Mouse (Mus musculus) Patski (cell line): Measurements from ENCODE around the gene Gucy2d. TPM values are rescaled to one million over a fixed set of nuclear protein-coding genes. Genes with fewer than 3 reads are reported as not detected.

Experiments
- ATAC-seq: fragments of 100-300 bp; one replicate; pipeline ENCODE4 v1.8.0; 2021
- CTCF ChIA-PET: fragments of 350-600 bp; sonication (Branson Sonifier 250); formaldehyde crosslinking; loops from one replicate; lab custom pipeline; 2022; ENCODE audit warnings: inconsistent platforms; lab: Charles Lee
- POLR2A ChIA-PET: fragments of 350-600 bp; sonication (Branson Sonifier 250); formaldehyde crosslinking; loops from one replicate; lab custom pipeline; 2022; ENCODE audit warnings: antibody characterized with exemption, inconsistent platforms; lab: Charles Lee
- DNase-seq: peaks from one replicate; pipeline ENCODE4 v3.0.0-alpha.2; 2011; ENCODE audit warnings: low read depth, low spot score
- H3K27me3 ChIP-seq: fragments of 371-371 bp; one replicate; pipeline ENCODE4 v1.5.1; 2021
- CTCF ChIP-seq: fragments of 100-300 bp; IDR thresholded peaks from one replicate; pipeline ENCODE4 v1.5.1; 2021
- in situ Hi-C: fragments of 300-500 bp; cut with MboI; formaldehyde crosslinking; loops from 3 replicates; pipeline ENCODE4 v1.11.1; 2018; ENCODE audit warnings: low pct_unique_long_range_greater_than_20kb, mixed read lengths
- polyA plus RNA-seq: library from polyadenylated mRNA; unstranded; gene quantifications from one replicate; pipeline ENCODE4 v1.2.3, GENCODE M21; 2021

Gucy2d gene
- polyA plus RNA-seq, 1 experiment from 2014 or later, result not detected

DNA sequence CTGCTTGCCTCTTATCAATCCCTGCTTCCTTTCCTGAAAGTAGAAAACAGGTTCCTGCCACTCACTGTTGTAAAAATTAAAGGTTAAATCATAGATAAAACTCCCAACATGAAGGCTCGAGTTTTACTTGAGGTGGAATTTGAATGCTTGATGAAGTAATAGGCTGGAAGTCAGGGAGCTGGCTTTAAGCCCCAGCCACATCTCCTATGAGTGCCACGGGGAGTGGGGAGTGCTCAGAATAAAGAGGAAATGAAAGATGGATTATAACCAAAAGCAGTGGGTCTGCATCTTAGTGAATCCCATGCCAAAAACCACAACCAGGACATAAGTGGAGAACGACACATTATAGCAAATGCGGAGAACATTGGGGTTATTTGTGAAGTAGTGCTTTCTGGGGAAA is 24.2 kb upstream of the Gucy2d start:
- CTCF ChIA-PET, result interaction anchor here (1.0 kb wide), 1 partner anchor 8 kb away, joined by 3 read pairs; no protein-coding TSS in a partner anchor

GRCm38 (mm10) chr7:98418031-98418805 is 22.0 kb upstream of the Gucy2d start:
- in situ Hi-C loops, result no loop called here
- POLR2A ChIA-PET, result no interaction called here
- DNase-seq, result no peak
- no peak for ATAC-seq
- TF ChIP-seq CTCF, result no peak
- no peaks in the 10 kb centered on the region for H3K27me3 ChIP-seq
- CTCF ChIA-PET, result interaction anchor here (1.4 to 3.2 kb wide), 2 partner anchors 19 to 69 kb away, joined by 4 to 10 read pairs; no protein-coding TSS in a partner anchor

More for the DNA sequence above, 24.2 kb upstream of the Gucy2d start:
- POLR2A ChIA-PET, result interaction anchor here (1.4 kb wide), 1 partner anchor 24 kb away, joined by 3 read pairs; no protein-coding TSS in a partner anchor
- no peak for TF ChIP-seq CTCF
- H3K27me3 ChIP-seq, result no peaks in the 10 kb centered on the region
- in situ Hi-C loops, result no loop called here
- ATAC-seq (no peak), DNase-seq (no peak)

DNA sequence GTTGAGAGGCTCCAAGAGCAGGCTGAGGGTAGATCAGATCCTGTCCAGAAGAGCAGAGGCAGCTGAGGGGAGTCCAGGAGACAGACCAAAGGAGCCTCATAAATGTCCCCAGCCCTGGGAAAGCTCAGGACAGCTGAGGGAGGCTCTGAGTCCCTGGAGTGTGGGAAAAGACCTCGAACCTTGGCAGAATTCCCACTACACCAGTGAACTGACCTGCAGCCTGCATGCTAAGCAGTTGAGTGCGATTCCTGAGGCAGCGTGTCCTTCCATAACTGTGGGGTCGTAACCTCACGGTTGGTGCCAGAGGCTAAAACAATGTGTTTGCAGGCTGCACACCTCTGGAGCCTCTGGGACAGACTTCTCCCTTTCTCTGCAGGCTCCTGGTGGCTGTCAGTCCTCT is 20.9 kb upstream of the Gucy2d start:
- no peak for ATAC-seq
- CTCF ChIA-PET, result interaction anchor here (1.4 to 3.2 kb wide), 2 partner anchors 18 to 70 kb away, joined by 4 to 10 read pairs; no protein-coding TSS in a partner anchor
- no peak for TF ChIP-seq CTCF
- POLR2A ChIA-PET, result interaction anchor here (0.6 kb wide), 1 partner anchor 37 kb away, joined by 3 read pairs; no protein-coding TSS in a partner anchor
- H3K27me3 ChIP-seq, result no peaks in the 10 kb centered on the region
- no peak for DNase-seq
- in situ Hi-C loops, result no loop called here

- no peaks in the 10 kb centered on the region for H3K27me3 ChIP-seq
- in situ Hi-C loops, result no loop called here
- TF ChIP-seq CTCF, result no peak
- DNase-seq, result no peak
- CTCF ChIA-PET, result interaction anchor here (1.6 to 4.0 kb wide), 3 partner anchors 32 to 76 kb away, joined by 3 to 15 read pairs (median 7); no protein-coding TSS in a partner anchor
- POLR2A ChIA-PET, result no interaction called here
- no peak for ATAC-seq
Measured at GRCm38 (mm10) chr7:98423546-98423945, 16.7 kb upstream of the Gucy2d start.

DNA sequence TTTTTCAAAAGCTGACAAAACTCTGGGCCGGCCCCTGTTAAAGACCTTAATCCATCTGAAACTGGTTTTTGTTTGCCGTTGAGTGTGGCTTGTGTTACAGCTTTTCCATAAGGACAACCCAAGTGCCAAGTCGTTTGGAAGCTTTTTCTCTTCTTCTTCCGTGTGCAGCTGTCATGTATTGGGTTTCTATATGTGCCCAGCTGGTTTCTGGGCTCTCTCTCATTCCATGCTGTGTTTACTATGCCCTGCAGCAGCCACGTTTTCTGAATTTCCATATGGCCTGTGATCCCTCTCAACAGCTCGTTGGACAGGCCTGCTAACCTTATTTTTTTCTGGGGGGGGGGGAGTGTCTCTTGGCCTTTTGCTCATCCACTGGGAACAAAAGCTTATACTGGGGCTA is 15.8 kb upstream of the Gucy2d start:
- ChIA-PET POLR2A (interaction anchor here (0.6 kb wide), 1 partner anchor 55 kb away, joined by 4 read pairs; no protein-coding TSS in a partner anchor), CTCF (interaction anchor here (0.8 to 4.0 kb wide), 4 partner anchors 9 to 77 kb away, joined by 3 to 15 read pairs (median 6); no protein-coding TSS in a partner anchor)
- DNase-seq (no peak), ATAC-seq (no peak)
- H3K27me3 ChIP-seq, result no peaks in the 10 kb centered on the region
- TF ChIP-seq CTCF, result no peak
- in situ Hi-C loops, result no loop called here

GRCm38 (mm10) chr7:98425551-98425950 is 14.7 kb upstream of the Gucy2d start:
- in situ Hi-C loops, result no loop called here
- DNase-seq, result no peak
- no peak for ATAC-seq
- no peak for TF ChIP-seq CTCF
- ChIA-PET CTCF (interaction anchor here (4.0 kb wide), 1 partner anchor 78 kb away, joined by 15 read pairs; no protein-coding TSS in a partner anchor), POLR2A (no interaction called here)
- no peaks in the 10 kb centered on the region for H3K27me3 ChIP-seq

DNA sequence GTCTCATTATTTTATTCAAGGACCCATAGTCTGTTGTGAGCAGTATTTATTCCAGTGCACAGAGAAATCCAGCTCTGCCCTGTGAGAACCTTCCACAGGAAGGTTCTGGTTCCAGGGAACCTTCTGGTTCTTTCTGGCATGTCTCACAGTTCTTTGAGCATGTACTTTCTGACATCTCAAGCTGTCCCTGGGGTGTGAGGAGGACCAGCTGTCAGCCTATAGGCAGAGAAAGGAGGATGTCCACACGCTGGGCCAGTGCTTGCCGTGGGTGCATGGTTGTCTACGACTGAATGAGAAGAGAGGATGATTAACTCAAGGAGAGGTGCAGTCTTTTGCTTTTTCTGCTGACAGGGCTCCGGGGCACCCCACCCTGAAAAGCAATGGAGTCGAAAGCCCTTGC is 13.6 kb upstream of the Gucy2d start:
- CTCF ChIA-PET, result interaction anchor here (1.4 kb wide), 1 partner anchor 76 kb away, joined by 3 read pairs; no protein-coding TSS in a partner anchor
- ATAC-seq (no peak), DNase-seq (no peak)
- POLR2A ChIA-PET, result no interaction called here
- H3K27me3 ChIP-seq, result no peaks in the 10 kb centered on the region
- in situ Hi-C loops, result no loop called here
- no peak for TF ChIP-seq CTCF

- H3K27me3 ChIP-seq, result no peaks in the 10 kb centered on the region
- TF ChIP-seq CTCF, result no peak
- ATAC-seq (no peak), DNase-seq (no peak)
- ChIA-PET POLR2A (no interaction called here), CTCF (interaction anchor here (1.4 kb wide), 1 partner anchor 77 kb away, joined by 3 read pairs; no protein-coding TSS in a partner anchor)
- in situ Hi-C loops, result no loop called here
Measured at GRCm38 (mm10) chr7:98427115-98427835, 12.9 kb upstream of the Gucy2d start.

DNA sequence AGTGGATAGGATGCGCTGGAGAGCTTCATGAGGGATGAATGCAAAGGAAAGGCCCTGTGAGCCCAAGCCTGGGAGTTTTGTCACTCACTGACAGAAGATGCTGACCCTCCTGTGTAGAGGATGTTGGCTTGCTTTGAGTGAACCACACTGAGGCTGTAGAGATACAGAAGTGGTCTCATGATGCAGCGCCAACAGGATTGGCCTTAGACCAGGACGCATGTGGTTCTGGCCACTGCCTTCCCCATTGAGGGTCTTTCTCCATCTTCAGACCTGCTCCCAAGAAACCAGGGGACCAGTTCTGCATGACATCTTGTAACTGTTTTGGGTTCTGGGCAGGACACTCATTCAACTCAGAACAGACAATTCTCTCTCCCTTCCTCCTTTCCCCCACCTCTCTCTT is 10.6 kb upstream of the Gucy2d start:
- ChIA-PET POLR2A (no interaction called here), CTCF (interaction anchor here (5.2 kb wide), 1 partner anchor 81 kb away, joined by 40 read pairs; no protein-coding TSS in a partner anchor)
- no peak for TF ChIP-seq CTCF
- ATAC-seq (no peak), DNase-seq (no peak)
- H3K27me3 ChIP-seq, result no peaks in the 10 kb centered on the region
- in situ Hi-C loops, result no loop called here

DNA sequence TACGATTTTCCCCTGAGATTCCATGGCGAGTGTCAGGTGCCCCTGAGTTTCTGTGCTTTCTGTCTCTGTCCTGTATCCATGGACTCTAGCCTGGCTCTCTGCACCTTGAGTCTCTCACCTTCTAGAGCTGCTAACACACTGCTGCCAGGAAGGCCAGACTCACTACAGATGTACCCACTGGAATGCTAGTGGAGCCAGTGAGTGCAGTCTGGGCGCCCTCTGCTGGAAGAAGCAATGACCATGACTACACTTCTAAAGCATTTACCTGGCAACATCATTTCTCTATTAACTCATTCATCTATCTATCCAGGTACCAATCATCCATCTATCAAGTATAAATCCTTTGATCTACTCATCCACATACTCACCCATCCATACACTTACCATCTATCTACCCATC is 9.4 kb upstream of the Gucy2d start:
- peak; percentile 26 for ATAC-seq
- POLR2A ChIA-PET, result interaction anchor here (0.5 kb wide), 1 partner anchor 173 kb away, joined by 3 read pairs; no protein-coding TSS in a partner anchor
- in situ Hi-C loops, result loop anchor here (5.0 kb wide), 2 partner anchors 78 to 143 kb away; no protein-coding TSS in a partner anchor
- no peak for DNase-seq
- CTCF ChIA-PET, result interaction anchor here (0.6 to 5.2 kb wide), 3 partner anchors 73 to 82 kb away, joined by 3 to 40 read pairs (median 3); no protein-coding TSS in a partner anchor
- H3K27me3 ChIP-seq, result peaks cover 4% of the 10 kb centered on the region
- TF ChIP-seq CTCF, result peak; percentile 88
